In genomic region chr9:44488416-44488815, GRCm38 (mm10) we compare ENCODE assay signal across 8 mouse cellular contexts. TPM values are rescaled to one million over a fixed set of nuclear protein-coding genes. Genes with fewer than 3 reads are reported as not detected.
DNase-seq lines count a peak whose midpoint lies in the region; ATAC-seq and TF ChIP-seq lines count a peak whose summit lies in the region.

No protein-coding gene starts in this region.

- no peak for DNase-seq in layer of hippocampus, adult 2 months (ENCODE audit: low spot score in 2 of 2)
- no peak for DNase-seq in layer of hippocampus, adult 9-10 months (ENCODE audit: low spot score)
- peak; percentile 73 for DNase-seq in lung, postnatal 10 days
- no peak for DNase-seq in T-cell, adult 2 months (ENCODE audit: low spot score)

- H3K9me3 ChIP-seq in embryonic facial prominence, embryonic 15.5 days (replicated peaks), result no peaks in the 10 kb centered on the region
- no peaks in the 10 kb centered on the region for H3K9me3 ChIP-seq in hindbrain, embryonic 15.5 days

- no peak for TF ChIP-seq CTCF in layer of hippocampus, adult 2 months (conservative IDR thresholded peaks at IDR 0.05)

- 0 out of 2 replicates have a peak overlapping the region, but pooled peaks have one; percentile 2 for H3K9ac ChIP-seq in embryonic facial prominence, embryonic 15.5 days
- no peak overlapping the region for H3K9ac ChIP-seq in hindbrain, embryonic 15.5 days

- 0 out of 2 replicates have a peak, but pooled peaks cover 6% of the 10 kb centered on the region for H3K36me3 ChIP-seq in embryonic facial prominence, embryonic 15.5 days
- H3K36me3 ChIP-seq in hindbrain, embryonic 15.5 days, result no peaks in the 10 kb centered on the region

- no peak overlapping the region for H3K4me3 ChIP-seq in layer of hippocampus, adult 2 months
- H3K4me3 ChIP-seq in embryonic facial prominence, embryonic 15.5 days (replicated peaks), result peak overlapping the region; percentile 97
- 0 out of 2 replicates have a peak overlapping the region, but pooled peaks have one; percentile 1 for H3K4me3 ChIP-seq in hindbrain, embryonic 15.5 days

- peak overlapping the region; percentile 98 for H3K27ac ChIP-seq in layer of hippocampus, adult 2 months
- peak overlapping the region; percentile 96 for H3K27ac ChIP-seq in embryonic facial prominence, embryonic 15.5 days (replicated peaks)
- H3K27ac ChIP-seq in hindbrain, embryonic 15.5 days (replicated peaks), result peak overlapping the region; percentile 66

- H3K4me2 ChIP-seq in embryonic facial prominence, embryonic 15.5 days (replicated peaks), result peak overlapping the region; percentile 83
- H3K4me2 ChIP-seq in hindbrain, embryonic 15.5 days, result peak overlapping the region; percentile 81

- no peak for ATAC-seq in embryonic facial prominence, embryonic 15.5 days (ENCODE audit: insufficient number of reproducible peaks, low FRiP score, low TSS enrichment, low read depth)
- ATAC-seq in hindbrain, embryonic 15.5 days (ENCODE audit: low FRiP score, low read depth), result 0 out of 2 replicates have a peak, but pooled peaks have one; percentile 2
- ATAC-seq in activated CD4-positive, CD25-positive, alpha-beta regulatory T cell, adult 4 months, result no peak
- ATAC-seq in megakaryocyte progenitor cell, adult 5-6 weeks (replicated peaks; ENCODE audit: poor library complexity), result no peak

- H3K27me3 ChIP-seq in embryonic facial prominence, embryonic 15.5 days, result no peaks in the 10 kb centered on the region
- H3K27me3 ChIP-seq in hindbrain, embryonic 15.5 days, result no peaks in the 10 kb centered on the region

- peaks cover 94% of the 10 kb centered on the region for H3K4me1 ChIP-seq in embryonic facial prominence, embryonic 15.5 days
- H3K4me1 ChIP-seq in hindbrain, embryonic 15.5 days (replicated peaks), result peaks cover 91% of the 10 kb centered on the region

- 10% methylated on average over 8 of the region's 8 CpGs for WGBS in embryonic facial prominence, embryonic 15.5 days
- WGBS in hindbrain, embryonic 15.5 days, result 17% methylated on average over 8 of the region's 8 CpGs

RNA-seq across cellular contexts. Expression of gene Bcl9l, which starts 5.8 kb away (rescaled TPM):
- 10 to 100 TPM; 68.4 to 76.9 TPM for total RNA-seq in layer of hippocampus, adult 2 months (2021)
- polyA plus RNA-seq in embryonic facial prominence, embryonic 15.5 days (2015; fragmentation: Nextera tagmentation; extraction: Ambion mirVana), result 21.2 and 21.8 TPM in 2 replicates
- polyA plus RNA-seq in hindbrain, embryonic 15.5 days (2015; fragmentation: Nextera tagmentation; extraction: Ambion mirVana), result 10.7 and 11.9 TPM in 2 replicates
- 10 to 100 TPM; 13.2 to 15.2 TPM for polyA plus RNA-seq in activated CD4-positive, CD25-positive, alpha-beta regulatory T cell, adult 4 months (2017; shearing (Covaris generic))
- total RNA-seq in megakaryocyte progenitor cell, adult 5-6 weeks (2015), result 4.3 and 4.5 TPM in 2 replicates
- total RNA-seq in megakaryocyte progenitor cell, adult 5-6 weeks (2017), result 1.6 and 1.8 TPM in 2 replicates

RNA-seq across cellular contexts. Expression of gene Upk2, which starts 33.6 kb away (rescaled TPM):
- total RNA-seq in layer of hippocampus, adult 2 months (2021), result not detected
- polyA plus RNA-seq in embryonic facial prominence, embryonic 15.5 days (2015; fragmentation: Nextera tagmentation; extraction: Ambion mirVana), result 2.1 and 3.3 TPM in 2 replicates
- polyA plus RNA-seq in hindbrain, embryonic 15.5 days (2015; fragmentation: Nextera tagmentation; extraction: Ambion mirVana), result not detected in 2 replicates
- not detected for polyA plus RNA-seq in activated CD4-positive, CD25-positive, alpha-beta regulatory T cell, adult 4 months (2017; shearing (Covaris generic))
- total RNA-seq in megakaryocyte progenitor cell, adult 5-6 weeks (2015), result not detected in 2 replicates
- not detected in 2 replicates for total RNA-seq in megakaryocyte progenitor cell, adult 5-6 weeks (2017)

RNA-seq across cellular contexts. Expression of gene Foxr1, which starts 47.5 kb away (rescaled TPM):
- total RNA-seq in layer of hippocampus, adult 2 months (2021), result not detected
- polyA plus RNA-seq in embryonic facial prominence, embryonic 15.5 days (2015; fragmentation: Nextera tagmentation; extraction: Ambion mirVana), result not detected in 2 replicates
- not detected in 2 replicates for polyA plus RNA-seq in hindbrain, embryonic 15.5 days (2015; fragmentation: Nextera tagmentation; extraction: Ambion mirVana)
- polyA plus RNA-seq in activated CD4-positive, CD25-positive, alpha-beta regulatory T cell, adult 4 months (2017; shearing (Covaris generic)), result under 1 TPM in 1 of 2 experiments, not detected in 1; 0.45 TPM
- total RNA-seq in megakaryocyte progenitor cell, adult 5-6 weeks (2015), result not detected in 2 replicates
- total RNA-seq in megakaryocyte progenitor cell, adult 5-6 weeks (2017), result not detected in 2 replicates
